Mouse (Mus musculus) monocyte, adult 5-6 weeks (primary cell): ENCODE data around the gene Rps6kb1. TPM values are rescaled to one million over a fixed set of nuclear protein-coding genes. Genes with fewer than 3 reads are reported as not detected.

Experiments used
- ATAC-seq: fragments of 153-309, 156-312 bp; replicated peaks from 2 replicates; pipeline ENCODE4 v1.8.0; 2017; ENCODE audit warnings: mild to moderate bottlenecking; ENCODE audit not compliant: low TSS enrichment, insufficient number of reproducible peaks, severe bottlenecking, poor library complexity, low FRiP score
- total RNA-seq: library from RNA; stranded (forward); fragments of 200-1000, 200-491, 200-594 nt; gene quantifications from 3 replicates; pipeline ENCODE4 v1.2.3, GENCODE M21; 2017

Gene Rps6kb1
- total RNA-seq, result 43.7 to 68.2 TPM (median 66.3 TPM) in 3 replicates

DNA sequence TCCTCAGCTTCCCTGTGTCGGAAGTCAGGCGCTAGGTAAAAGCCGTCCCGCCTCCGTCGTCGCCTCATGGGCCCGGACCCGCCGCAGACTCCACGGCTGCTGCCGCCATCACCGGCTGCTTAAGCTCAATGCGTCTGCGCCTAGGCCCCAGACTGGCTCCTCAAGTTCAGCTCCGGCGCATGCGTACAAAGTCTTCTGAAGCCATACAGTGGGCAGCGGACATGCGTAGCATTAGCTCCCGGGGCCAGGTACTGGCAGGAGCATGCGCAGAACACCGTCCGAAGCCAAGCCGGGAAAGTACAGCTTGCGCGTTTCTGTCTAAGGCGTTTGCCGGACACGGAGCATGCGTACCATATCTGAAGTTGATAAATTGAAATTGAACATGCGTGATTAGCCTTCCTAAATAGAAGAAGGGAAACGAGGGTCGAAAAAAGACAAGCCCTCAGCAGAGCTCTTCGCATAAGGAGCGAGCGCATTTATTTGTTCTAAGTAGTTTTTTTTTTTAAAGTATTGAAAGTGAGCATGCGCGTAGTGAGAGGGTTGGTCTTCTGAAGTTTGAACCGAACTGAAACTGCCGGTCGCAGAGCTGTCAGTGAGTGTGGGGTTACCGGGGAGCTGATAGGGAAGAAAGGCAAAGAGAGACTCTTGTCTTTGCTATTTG, at the start of gene Rps6kb1, which contains the start of gene Tubd1:
TSS of gene Rps6kb1 (minus strand) at position 167 of the 661 bp plus-strand sequence.
TSS of gene Tubd1 (plus strand) at position 353 of the 661 bp plus-strand sequence.
- ATAC-seq, result peak; percentile 97

DNA sequence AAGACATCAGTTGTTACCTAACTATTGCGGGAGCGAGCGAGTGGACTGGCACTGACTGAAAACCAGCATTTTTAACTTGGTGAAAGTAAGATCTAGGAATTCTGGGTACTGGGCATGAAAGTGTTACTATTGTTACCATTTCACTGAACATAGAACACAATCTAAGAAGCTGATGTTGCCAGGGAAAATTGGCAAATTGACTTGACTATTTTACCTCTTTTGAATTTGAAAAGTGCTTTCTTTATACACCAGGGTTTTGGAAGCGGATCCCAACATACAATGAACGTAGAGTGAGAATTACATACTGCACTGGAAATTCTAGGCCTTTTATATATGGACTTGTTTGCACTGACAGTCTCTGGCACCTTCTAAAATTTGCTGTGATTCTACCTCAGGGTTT, 48.8 kb upstream of the Rps6kb1 start:
- ATAC-seq, result no peak

- peak; percentile 80 for ATAC-seq
These were observed 48.4 kb upstream of the Rps6kb1 start for GRCm38 (mm10) chr11:86592993-86593392.

DNA sequence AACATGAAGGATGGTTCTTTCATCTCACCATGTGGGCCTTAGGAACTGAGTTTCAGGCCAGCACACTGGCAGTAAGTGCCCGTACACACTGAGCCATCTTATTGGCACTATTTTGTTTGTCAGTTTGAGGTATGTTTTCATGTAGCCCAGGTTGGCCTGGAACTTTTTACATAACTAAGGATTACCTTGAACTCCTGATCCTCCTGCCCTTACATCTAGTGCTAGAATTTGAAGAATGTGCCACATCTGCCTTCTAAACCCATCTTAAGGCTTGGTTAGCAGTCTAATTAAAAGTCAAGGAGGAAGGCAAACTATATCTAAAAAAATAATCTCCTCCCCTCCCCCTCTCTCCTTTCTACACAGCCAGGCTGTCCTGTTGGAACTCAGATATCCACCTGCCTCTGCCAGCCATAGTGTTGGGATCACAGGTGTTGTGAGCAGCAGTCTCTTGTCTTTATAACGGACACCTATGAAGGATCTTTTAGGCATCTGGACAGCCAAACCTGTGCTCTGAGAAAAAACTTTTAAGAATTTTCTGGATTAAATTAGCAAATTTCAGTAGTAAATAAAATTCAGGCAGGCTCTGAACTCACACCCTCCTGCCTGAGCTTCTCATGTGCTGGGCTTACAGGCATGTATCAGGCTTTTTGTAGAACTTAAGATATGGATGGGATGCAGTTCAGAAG, 47.5 kb upstream of the Rps6kb1 start:
- no peak for ATAC-seq

GRCm38 (mm10) chr11:86591301-86591845, 46.8 kb upstream of the Rps6kb1 start:
- ATAC-seq, result no peak

GRCm38 (mm10) chr11:86590579-86590978, 46.0 kb upstream of the Rps6kb1 start:
- no peak for ATAC-seq

DNA sequence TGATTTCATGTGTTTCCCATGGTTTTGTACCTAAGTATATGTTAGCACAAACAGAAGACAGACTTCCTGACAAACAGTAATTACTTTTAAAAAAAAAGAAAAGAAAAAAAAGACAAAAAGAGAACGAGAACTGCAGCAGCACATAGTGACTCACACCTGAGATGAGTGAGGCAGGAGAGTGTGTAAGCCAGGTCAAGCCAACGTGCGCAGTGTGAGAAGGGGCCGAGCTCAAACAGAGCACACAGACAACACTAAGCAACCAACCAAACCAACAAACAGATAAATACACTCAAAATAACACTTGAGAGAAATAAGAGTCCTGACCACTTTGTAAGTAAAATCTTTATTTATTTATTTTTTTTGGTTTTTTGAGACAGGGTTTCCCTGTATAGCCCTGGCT, 45.5 kb upstream of the Rps6kb1 start:
- ATAC-seq, result no peak

DNA sequence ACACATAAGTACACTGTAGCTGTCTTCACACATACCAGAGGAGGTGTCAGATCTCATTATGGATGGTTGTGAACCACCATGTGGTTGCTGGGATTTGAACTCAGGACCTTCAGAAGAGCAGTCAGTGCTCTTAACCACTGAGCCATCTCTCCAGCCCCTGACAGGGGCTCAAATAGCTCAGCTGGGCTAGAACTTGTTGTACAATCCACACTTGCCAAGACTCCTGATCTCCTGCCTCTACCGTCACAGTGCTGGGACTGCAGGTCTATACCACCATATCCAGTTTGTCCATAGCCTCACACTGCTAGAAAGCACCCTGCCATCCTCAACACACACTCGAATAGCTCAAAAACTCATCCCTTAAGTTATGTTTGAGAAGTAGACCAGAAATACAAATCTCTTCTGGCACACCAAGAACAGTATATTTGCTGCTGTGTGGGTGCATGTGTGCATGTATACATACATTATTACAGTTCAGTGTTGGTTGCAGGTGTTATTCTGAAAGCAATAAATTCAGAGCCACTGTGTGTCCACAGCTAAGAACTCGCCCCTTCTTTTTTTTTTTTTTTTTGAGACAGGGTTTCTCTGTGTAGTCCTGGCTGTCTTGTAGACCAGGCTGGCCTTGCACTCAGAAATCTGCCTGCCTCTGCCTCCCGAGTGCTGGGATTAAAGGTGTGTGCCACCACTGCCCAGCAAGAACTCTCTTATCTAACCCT, 44.1 kb upstream of the Rps6kb1 start:
- no peak for ATAC-seq

GRCm38 (mm10) chr11:86587830-86588229, 43.2 kb upstream of the Rps6kb1 start:
- ATAC-seq, result no peak

GRCm38 (mm10) chr11:86586868-86587792, 42.5 kb upstream of the Rps6kb1 start:
- ATAC-seq, result peak; percentile 77

DNA sequence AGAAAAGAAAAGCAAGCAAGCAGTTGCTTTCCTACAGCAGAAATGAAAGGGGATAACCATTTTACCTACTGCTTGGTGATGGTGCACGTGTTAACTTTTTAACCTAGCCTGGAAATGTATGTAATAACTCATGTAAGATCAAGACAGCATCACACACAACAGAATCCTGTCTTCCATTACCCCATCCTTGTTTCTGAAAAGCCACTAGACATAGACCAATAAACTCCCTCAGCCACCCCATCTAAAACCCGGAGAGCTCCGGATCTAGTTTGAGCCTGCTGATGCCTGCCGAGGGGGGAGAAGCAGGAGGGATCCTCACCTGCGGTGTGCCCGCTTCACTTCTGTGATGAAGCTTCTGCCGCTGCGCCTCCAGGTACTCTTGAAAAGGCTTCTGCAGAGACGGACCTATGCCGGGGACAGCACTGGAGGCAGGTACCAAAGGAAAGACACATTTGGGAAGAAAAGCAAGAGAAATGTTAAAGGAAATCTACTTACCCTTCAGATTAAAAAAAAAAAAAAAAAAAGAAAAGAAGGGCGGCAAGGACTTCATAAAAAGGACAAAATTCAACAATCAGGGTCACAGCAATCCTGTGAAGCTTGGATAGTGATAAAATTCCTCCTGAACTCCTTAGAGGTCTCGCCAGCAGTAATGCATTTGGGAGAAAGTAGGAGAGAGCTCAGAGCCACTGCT, 41.7 kb upstream of the Rps6kb1 start:
- ATAC-seq, result no peak

DNA sequence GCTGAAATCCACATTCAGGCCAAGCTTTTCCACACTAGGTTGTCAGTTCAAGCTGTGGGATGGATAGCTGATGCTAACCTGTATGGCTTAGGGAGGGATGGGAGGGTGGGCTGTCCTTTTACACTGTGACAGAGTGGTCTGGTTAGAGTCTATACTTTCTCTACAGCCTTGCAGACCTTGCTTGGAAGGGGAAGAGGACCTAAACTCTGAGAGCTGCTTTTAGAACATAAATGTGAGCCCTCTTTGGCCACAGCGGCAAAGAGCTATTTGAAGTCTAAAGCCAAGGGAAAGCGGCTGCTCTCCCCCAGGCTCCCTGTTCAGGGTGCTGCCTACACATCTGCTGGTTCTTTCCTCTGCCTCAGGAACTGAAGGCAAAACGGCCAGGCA, 41.0 kb upstream of the Rps6kb1 start:
- ATAC-seq, result no peak

GRCm38 (mm10) chr11:86584898-86585597, 40.4 kb upstream of the Rps6kb1 start:
- no peak for ATAC-seq

- ATAC-seq, result no peak
These were observed 39.6 kb upstream of the Rps6kb1 start for GRCm38 (mm10) chr11:86583990-86584897.

DNA sequence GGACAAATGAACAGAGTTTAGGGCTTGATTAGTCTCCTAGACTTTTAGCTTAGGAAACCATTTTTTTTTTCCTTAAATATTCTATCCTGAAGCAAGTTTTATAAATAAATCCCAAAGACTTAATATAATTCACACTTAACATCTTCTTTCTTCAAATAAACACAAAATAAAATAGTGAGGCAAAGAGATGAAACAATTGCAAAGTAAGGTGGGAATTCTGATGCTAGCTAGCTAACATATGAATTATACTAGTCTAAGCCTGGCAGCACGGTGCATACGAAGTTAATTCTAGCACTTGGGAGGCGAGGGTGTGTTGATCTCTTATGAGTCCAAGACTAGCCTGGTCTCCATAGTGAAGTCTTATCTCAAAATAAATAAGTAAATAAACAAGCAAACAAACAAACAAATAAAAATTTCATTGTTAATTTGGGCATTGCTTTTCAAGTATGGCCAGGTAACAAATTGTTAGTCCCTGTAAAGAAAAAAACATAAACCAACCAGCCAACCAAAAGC, 38.8 kb upstream of the Rps6kb1 start:
- no peak for ATAC-seq

DNA sequence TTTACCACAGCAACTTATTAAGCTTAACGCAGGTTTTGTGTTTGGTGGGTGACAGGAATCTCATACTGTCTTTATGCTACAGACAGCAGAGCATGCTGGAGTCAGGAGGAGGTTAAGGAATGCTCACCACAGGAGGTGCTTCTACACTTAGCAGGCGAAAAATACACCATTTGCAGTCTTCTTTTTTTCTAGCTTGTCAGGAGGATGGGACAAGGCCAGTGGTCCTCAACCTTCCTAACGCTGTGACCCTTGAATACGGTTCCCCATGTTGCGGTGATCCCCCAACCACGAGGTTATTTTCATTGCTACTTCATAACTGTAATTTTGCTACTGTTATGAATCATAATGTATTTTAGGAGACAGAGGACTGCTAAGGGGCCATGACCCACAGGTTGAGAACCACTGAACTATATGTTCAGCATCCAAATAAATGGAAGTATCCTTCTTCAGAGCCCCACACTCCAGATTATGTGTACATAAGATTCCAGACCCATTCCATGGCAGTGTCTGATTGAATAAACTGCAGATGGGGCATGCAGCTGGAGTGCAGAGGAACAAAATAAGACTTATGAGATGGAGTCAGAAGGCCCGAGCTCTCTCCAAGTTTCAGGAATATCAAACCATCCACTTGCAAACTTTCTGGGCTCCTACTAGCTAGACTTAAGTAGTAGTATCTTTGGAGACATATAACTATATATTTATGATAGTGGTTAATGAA, 38.1 kb upstream of the Rps6kb1 start:
- no peak for ATAC-seq
